Mouse (Mus musculus) CD4-positive, CD25-positive, alpha-beta regulatory T cell, adult 4 months (primary cell): ENCODE results near the gene Ncapd2. TPM values are rescaled to one million over a fixed set of nuclear protein-coding genes. Genes with fewer than 3 reads are reported as not detected.

Experiments used
- ATAC-seq: one replicate; pipeline ENCODE4 v1.8.0; 2017
- polyA plus RNA-seq, 2 experiments: library from polyadenylated mRNA; unstranded; fragments of 100-300 nt; shearing (Covaris generic); gene quantifications; one replicate each; pipeline ENCODE4 v1.2.1; 2017

The Ncapd2 gene
- polyA plus RNA-seq, result 10 to 100 TPM; 22.6 to 49.4 TPM

GRCm38 (mm10) chr6:125191332-125192015 is at the start of gene Ncapd2, which contains the start of gene Mrpl51:
Gene Ncapd2 (minus strand): TSS chr6:125191701.
Gene Mrpl51 (plus strand): TSS chr6:125191801.
- peak; percentile 96 for ATAC-seq

GRCm38 (mm10) chr6:125240617-125241016 is 49.1 kb upstream of the Ncapd2 start:
- no peak for ATAC-seq

GRCm38 (mm10) chr6:125239547-125239946 is 48.0 kb upstream of the Ncapd2 start:
- ATAC-seq, result no peak

- peak; percentile 22 for ATAC-seq
Observed at GRCm38 (mm10) chr6:125238396-125238795, 46.9 kb upstream of the Ncapd2 start.

GRCm38 (mm10) chr6:125237421-125237820 is 45.9 kb upstream of the Ncapd2 start:
- peak; percentile 33 for ATAC-seq

GRCm38 (mm10) chr6:125236782-125237181 is 45.3 kb upstream of the Ncapd2 start, which contains the start of gene Cd27:
Gene Cd27 (minus strand): TSS chr6:125237010.
- ATAC-seq, result peak; percentile 40

GRCm38 (mm10) chr6:125236341-125236740 is 44.8 kb upstream of the Ncapd2 start:
- ATAC-seq, result no peak

GRCm38 (mm10) chr6:125234520-125234828 is 43.0 kb upstream of the Ncapd2 start:
- ATAC-seq, result no peak

GRCm38 (mm10) chr6:125233816-125234519 is 42.5 kb upstream of the Ncapd2 start:
- ATAC-seq, result no peak

GRCm38 (mm10) chr6:125232516-125232915 is 41.0 kb upstream of the Ncapd2 start:
- no peak for ATAC-seq

GRCm38 (mm10) chr6:125232045-125232437 is 40.5 kb upstream of the Ncapd2 start:
- peak; percentile 4 for ATAC-seq

GRCm38 (mm10) chr6:125231117-125232044 is 39.9 kb upstream of the Ncapd2 start, which contains the start of gene Tapbpl:
Gene Tapbpl (minus strand): TSS chr6:125231860.
- ATAC-seq, result peak; percentile 70

- ATAC-seq, result no peak
Observed at GRCm38 (mm10) chr6:125230571-125230970, 39.1 kb upstream of the Ncapd2 start.

GRCm38 (mm10) chr6:125225518-125226115 is 34.1 kb upstream of the Ncapd2 start:
- ATAC-seq, result no peak

- ATAC-seq, result peak; percentile 1
Observed at GRCm38 (mm10) chr6:125222577-125222976, 31.1 kb upstream of the Ncapd2 start.

GRCm38 (mm10) chr6:125222146-125222545 is 30.6 kb upstream of the Ncapd2 start:
- peak; percentile 92 for ATAC-seq

- no peak for ATAC-seq
Observed at GRCm38 (mm10) chr6:125221115-125221745, 29.7 kb upstream of the Ncapd2 start.

- ATAC-seq, result peak; percentile 16
Observed at GRCm38 (mm10) chr6:125218963-125219362, 27.5 kb upstream of the Ncapd2 start.

- ATAC-seq, result no peak
Observed at GRCm38 (mm10) chr6:125217899-125218298, 26.4 kb upstream of the Ncapd2 start.

GRCm38 (mm10) chr6:125216898-125217297 is 25.4 kb upstream of the Ncapd2 start:
- no peak for ATAC-seq

- ATAC-seq, result peak; percentile 87
Observed at GRCm38 (mm10) chr6:125215148-125215954, 23.9 kb upstream of the Ncapd2 start, which contains the start of gene Vamp1. Gene Vamp1 (plus strand): TSS chr6:125215551.
